Mouse (Mus musculus): ENCODE data around the gene AC109138.7. TPM values are rescaled to one million over a fixed set of nuclear protein-coding genes. Genes with fewer than 3 reads are reported as not detected.
A peak's percentile ranks its signal among the peaks of the same experiment; 100 is the strongest.

Gene AC109138.7
- polyA plus RNA-seq, 2 experiments = not detected

DNA sequence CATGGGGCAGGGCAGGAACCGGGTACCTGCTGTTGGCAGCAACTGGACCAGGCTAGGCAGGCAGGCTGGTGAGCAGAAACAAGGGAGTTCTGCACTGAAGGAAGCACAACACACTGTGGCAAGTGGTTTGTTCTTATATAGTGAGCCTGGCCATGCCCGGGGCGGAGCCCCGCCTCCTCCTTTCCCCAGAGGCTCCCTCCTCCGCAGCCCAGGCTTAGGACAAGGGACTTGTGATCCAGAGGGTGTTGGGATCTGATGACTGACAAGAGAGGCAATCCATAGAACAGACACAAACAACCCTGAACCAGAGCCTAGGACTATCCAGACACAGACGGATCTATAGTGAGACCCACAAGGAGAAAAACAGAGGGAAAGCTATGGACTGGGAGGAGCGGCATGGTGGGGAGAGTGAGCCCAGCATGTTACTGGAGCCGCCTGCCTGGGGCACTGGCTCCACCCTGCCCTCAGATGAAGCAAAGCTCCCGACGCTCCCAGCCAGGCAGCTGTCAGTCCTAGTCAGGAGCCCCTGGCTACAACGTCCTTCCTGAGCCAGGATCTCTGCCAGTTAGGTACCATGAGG is 38.7 kb upstream of the AC109138.7 start, which contains the start of gene Carns1:
Carns1 (minus strand) TSS at position 112 of the 580 bp plus-strand sequence.
- WGBS (ENCODE audit: insufficient replicate concordance) = 23% methylated on average over 11 of the region's 11 CpGs
- ATAC-seq (ENCODE audit: insufficient read depth) = no peak
- no peak within 1 kb of the TSS for H3K9ac ChIP-seq (replicated peaks)

DNA sequence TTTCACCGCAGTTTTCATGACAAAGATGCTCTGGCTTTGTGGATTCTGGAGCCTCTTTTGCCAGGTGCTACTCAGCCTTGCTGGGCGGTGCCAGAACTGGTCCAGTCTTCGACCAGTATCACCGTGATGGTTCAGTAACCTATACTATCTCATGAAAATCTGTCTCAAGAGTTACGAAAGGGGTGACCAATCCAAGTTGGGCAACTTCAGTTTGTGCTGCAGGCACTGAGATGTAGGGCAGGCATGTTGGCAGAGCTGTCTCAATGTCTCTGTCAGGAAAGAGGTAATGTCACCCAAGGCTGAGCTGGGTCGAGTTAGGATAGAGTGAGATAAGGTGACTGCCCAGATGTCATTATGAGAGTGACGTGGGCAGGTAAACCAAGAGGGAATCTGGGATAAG is 33.7 kb upstream of the AC109138.7 start:
- 64% methylated on average over 7 of the region's 7 CpGs for WGBS (ENCODE audit: insufficient replicate concordance)
- H3K27me3 ChIP-seq (ENCODE audit: control insufficient read depth, insufficient read depth, low read length) = no peaks in the 10 kb centered on the region
- TF ChIP-seq EP300 (IDR thresholded peaks at IDR 0.05; ENCODE audit: low read depth) (no peak), CTCF (IDR thresholded peaks at IDR 0.05; ENCODE audit: low read depth) (no peak)
- no peak overlapping the region for H3K9ac ChIP-seq (replicated peaks)
- peaks cover 0 to 9% of the 10 kb centered on the region in 2 experiments; a peak in 2 of 4 replicates for H3K4me1 ChIP-seq (replicated peaks; ENCODE audit: control insufficient read depth in 2 of 2, insufficient read depth in 2 of 2, low read length in 1 of 2)
- no peaks in the 10 kb centered on the region for H3K9me3 ChIP-seq (ENCODE audit: control insufficient read depth, low read length)
- H3K36me3 ChIP-seq (replicated peaks; ENCODE audit: control insufficient read depth, insufficient read depth, low read depth) = no peaks in the 10 kb centered on the region
- no peak overlapping the region for H3K4me2 ChIP-seq (ENCODE audit: low read depth)
- DNase-seq (ENCODE audit: low read depth in 3 of 3, low spot score in 3 of 3) (no peak), ATAC-seq (ENCODE audit: insufficient read depth) (no peak)
- H3K4me3 ChIP-seq (ENCODE audit: insufficient read depth in 1 of 2, low read depth in 2 of 2, low read length in 2 of 2) = no peak overlapping the region
- no peak overlapping the region for H3K27ac ChIP-seq

More for the DNA sequence above, 38.7 kb upstream of the AC109138.7 start, which contains the start of gene Carns1:
- no peaks in the 10 kb centered on the region for H3K9me3 ChIP-seq (ENCODE audit: control insufficient read depth, low read length)
- no peak within 1 kb of the TSS for H3K4me3 ChIP-seq (ENCODE audit: insufficient read depth in 1 of 2, low read depth in 2 of 2, low read length in 2 of 2)
- no peak within 1 kb of the TSS for H3K27ac ChIP-seq
- H3K36me3 ChIP-seq (replicated peaks; ENCODE audit: control insufficient read depth, insufficient read depth, low read depth) = no peaks in the 10 kb centered on the region
- no peaks in the 10 kb centered on the region for H3K27me3 ChIP-seq (ENCODE audit: control insufficient read depth, insufficient read depth, low read length)
- H3K4me1 ChIP-seq (replicated peaks; ENCODE audit: control insufficient read depth in 2 of 2, insufficient read depth in 2 of 2, low read length in 1 of 2) = peaks cover 0 to 6% of the 10 kb centered on the region in 2 experiments; a peak in 1 of 4 replicates
- DNase-seq (ENCODE audit: low read depth in 3 of 3, low spot score in 3 of 3) = no peak
- TF ChIP-seq CTCF (IDR thresholded peaks at IDR 0.05; ENCODE audit: low read depth) = no peak
- TF ChIP-seq EP300 (IDR thresholded peaks at IDR 0.05; ENCODE audit: low read depth) = no peak
- H3K4me2 ChIP-seq (ENCODE audit: low read depth) = peak within 1 kb of the TSS; percentile 23; the same call in 1 of the 2 replicates

DNA sequence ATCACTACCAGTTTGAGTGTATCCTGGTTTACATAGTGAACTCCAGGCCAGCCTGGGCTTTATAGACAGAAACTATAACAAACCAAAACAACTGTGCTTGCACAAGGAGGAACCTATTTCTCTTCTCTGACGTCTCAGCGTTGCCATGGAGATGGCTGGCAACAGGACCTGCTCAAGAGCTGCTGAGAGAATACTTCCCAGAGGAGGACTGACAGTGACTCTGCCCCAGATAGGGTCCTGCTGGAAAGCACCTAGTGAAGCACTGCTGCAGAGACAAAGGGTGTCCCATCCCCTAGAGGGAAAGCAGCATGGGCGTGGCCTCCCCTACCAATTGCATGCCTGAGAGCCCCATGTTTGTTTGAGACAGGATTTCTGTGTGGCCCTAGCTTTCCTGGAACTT is 32.3 kb upstream of the AC109138.7 start:
- TF ChIP-seq EP300 (IDR thresholded peaks at IDR 0.05; ENCODE audit: low read depth) = no peak
- no peak for TF ChIP-seq CTCF (IDR thresholded peaks at IDR 0.05; ENCODE audit: low read depth)
- ATAC-seq (ENCODE audit: insufficient read depth) (no peak), DNase-seq (ENCODE audit: low read depth in 3 of 3, low spot score in 3 of 3) (peak in 1 of 3 experiments; percentile 43)
- WGBS (ENCODE audit: insufficient replicate concordance) = 33% methylated on average over 3 of the region's 3 CpGs
- no peak overlapping the region for H3K4me3 ChIP-seq (ENCODE audit: insufficient read depth in 1 of 2, low read depth in 2 of 2, low read length in 2 of 2)
- H3K36me3 ChIP-seq (replicated peaks; ENCODE audit: control insufficient read depth, insufficient read depth, low read depth) = no peaks in the 10 kb centered on the region
- H3K9ac ChIP-seq (replicated peaks) = no peak overlapping the region
- peaks cover 0 to 9% of the 10 kb centered on the region in 2 experiments; a peak in 2 of 4 replicates for H3K4me1 ChIP-seq (replicated peaks; ENCODE audit: control insufficient read depth in 2 of 2, insufficient read depth in 2 of 2, low read length in 1 of 2)
- no peaks in the 10 kb centered on the region for H3K27me3 ChIP-seq (ENCODE audit: control insufficient read depth, insufficient read depth, low read length)
- no peak overlapping the region for H3K27ac ChIP-seq
- H3K9me3 ChIP-seq (ENCODE audit: control insufficient read depth, low read length) = no peaks in the 10 kb centered on the region
- no peak overlapping the region for H3K4me2 ChIP-seq (ENCODE audit: low read depth)

DNA sequence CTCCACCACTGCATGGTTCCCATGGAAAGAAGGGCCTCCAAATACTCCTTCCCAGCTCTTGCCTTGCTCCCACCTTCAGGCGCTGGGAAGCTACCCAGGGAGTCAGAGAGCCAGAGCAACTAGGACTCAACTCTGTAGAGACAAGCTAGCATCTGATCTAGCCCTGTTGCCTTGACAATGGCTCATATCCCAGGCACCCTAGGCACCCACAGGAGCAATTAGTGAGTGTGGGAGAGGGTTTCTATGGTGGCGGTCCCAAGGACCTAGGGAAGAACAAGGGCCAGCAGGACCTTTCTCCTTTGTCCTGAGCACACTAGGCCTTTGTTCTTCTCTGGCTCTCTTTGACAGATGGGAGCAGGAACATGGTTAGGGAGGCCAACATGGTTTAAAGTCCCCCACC is 30.5 kb upstream of the AC109138.7 start:
- no peaks in the 10 kb centered on the region for H3K36me3 ChIP-seq (replicated peaks; ENCODE audit: control insufficient read depth, insufficient read depth, low read depth)
- H3K4me1 ChIP-seq (replicated peaks; ENCODE audit: control insufficient read depth in 2 of 2, insufficient read depth in 2 of 2, low read length in 1 of 2) = peaks cover 0 to 9% of the 10 kb centered on the region in 2 experiments; a peak in 2 of 4 replicates
- H3K27ac ChIP-seq = no peak overlapping the region
- WGBS (ENCODE audit: insufficient replicate concordance) = 69% methylated on average over 2 of the region's 2 CpGs
- H3K4me3 ChIP-seq (ENCODE audit: insufficient read depth in 1 of 2, low read depth in 2 of 2, low read length in 2 of 2) = no peak overlapping the region
- no peak for ATAC-seq (ENCODE audit: insufficient read depth)
- H3K9me3 ChIP-seq (ENCODE audit: control insufficient read depth, low read length) = no peaks in the 10 kb centered on the region
- H3K4me2 ChIP-seq (ENCODE audit: low read depth) = no peak overlapping the region
- H3K9ac ChIP-seq (replicated peaks) = no peak overlapping the region
- no peak for TF ChIP-seq EP300 (IDR thresholded peaks at IDR 0.05; ENCODE audit: low read depth)
- no peak for TF ChIP-seq CTCF (IDR thresholded peaks at IDR 0.05; ENCODE audit: low read depth)
- DNase-seq (ENCODE audit: low read depth in 3 of 3, low spot score in 3 of 3) = no peak
- H3K27me3 ChIP-seq (ENCODE audit: control insufficient read depth, insufficient read depth, low read length) = no peaks in the 10 kb centered on the region

Measured in liver, embryonic 14.5 days (tissue).